Mouse (Mus musculus) CD4-positive naive resting alpha-beta T cell, adult 76 days (primary cell): ENCODE measurements around the gene Zyx. TPM values are rescaled to one million over a fixed set of nuclear protein-coding genes. Genes with fewer than 3 reads are reported as not detected.

ENCODE experiments used
- total RNA-seq: library from RNA; stranded (reverse); gene quantifications from one replicate; pipeline ENCODE4 v1.2.4, GENCODE M21; 2023

Zyx gene
- 108 TPM for total RNA-seq

DNA sequence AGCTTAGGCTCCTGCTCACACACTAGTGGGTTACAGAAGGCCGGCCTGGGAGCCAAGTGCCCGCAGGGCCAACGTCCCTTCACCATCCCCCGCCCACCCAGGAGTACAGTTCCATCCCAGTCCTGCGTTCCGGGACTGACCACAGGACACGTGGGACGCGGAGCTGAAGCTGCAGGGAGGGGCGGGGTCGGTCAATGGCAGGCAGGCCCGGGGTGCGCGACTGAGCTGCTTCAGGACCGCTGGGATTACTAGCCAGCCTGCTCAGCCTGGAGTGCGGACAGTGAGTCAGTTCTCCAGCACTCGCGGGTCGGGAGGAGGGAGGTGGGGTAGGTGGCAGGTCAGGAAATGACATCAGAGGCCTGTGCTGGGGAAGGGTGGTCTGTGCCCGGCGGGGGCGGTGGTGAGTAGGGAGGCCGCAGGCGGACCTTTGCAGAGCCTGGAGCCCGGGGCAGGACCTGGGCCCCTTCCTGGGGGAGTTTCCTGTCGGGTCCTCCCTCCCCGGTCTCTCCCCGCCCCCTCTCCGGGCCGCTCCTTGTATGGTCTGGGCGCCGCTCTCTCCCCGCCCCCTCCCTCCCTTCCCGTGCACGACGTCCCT is at the start of gene Zyx:
Gene Zyx (plus strand): TSS at position 205 of the 595 bp plus-strand sequence.

DNA sequence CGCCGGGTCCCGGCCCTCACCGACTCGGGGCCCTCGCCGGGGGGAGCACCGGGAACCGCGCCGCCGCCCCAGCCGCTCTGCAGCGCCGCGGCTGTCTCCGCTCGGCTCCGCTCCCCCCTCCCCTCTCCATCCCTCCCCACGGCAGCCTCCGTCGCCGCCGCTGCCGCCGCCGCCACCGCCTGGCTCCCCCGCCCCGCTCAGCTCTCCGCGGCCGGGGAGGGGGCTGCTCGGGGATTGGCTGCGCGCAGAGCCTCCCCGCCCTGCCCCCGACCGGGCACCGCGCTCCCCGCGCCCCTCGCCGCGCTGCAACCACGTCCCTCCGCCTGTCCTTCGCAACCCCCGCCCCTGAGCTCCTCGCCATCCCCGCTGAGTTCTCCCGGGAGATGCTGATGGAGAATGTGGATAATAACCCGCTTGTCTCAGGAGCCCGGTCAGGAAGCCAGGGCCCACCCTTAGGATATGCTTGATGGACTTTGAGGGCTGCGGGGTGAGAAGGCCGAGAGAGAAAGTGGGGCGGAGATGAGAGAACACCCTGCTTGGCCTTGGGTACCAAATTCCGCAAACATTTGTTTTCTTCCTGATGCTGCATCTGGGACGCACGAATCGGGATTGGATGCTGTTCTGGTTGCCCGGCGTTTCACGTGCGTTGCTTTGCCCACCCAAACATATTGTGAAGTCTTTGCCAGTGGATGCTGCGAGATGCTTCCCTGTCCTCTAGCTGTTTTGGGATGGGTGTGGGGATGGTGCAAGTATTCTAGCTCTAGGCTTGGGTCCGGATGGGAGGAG is 24.8 kb upstream of the Zyx start, which contains the start of gene Fam131b:
Gene Fam131b (minus strand): TSS at position 162 of the 786 bp plus-strand sequence.

DNA sequence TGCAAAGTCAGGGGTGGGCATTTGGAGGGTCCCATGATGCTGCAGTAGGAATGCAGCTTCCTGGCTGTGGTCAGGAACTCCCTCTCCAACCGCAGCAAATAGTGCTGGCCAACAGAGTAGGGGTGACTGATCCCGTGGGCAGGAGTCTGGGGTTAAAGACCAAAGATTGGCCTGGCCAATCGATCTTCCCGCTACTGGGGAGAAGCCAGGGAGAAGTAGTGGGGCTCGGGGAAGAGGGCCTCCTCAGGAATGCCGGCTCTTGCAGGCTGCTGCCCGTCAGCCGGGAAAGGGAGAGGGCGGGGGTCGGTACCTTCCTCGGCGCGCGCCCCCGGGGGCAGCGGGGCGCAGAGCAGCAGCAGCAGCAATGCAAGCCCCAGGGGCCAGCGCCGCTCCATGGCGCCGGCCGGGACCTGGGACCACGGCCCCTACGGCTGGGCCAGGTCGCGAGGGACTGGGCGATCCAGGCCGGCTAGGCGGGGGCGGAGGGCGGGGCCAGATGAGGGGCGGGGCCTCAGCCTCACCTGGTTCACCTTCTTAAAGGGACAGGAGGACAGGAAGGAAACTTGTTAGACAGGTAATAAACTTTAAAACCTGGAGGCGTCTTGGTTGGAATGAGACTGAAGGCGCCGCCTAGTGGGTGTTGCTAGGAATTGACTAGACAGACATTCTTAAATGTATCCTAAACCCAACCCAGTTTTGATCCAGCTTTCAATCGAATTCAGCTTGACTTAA is 23.6 kb downstream of the Zyx start, which contains the start of gene Epha1:
Gene Epha1 (minus strand): TSS at position 453 of the 732 bp plus-strand sequence.

DNA sequence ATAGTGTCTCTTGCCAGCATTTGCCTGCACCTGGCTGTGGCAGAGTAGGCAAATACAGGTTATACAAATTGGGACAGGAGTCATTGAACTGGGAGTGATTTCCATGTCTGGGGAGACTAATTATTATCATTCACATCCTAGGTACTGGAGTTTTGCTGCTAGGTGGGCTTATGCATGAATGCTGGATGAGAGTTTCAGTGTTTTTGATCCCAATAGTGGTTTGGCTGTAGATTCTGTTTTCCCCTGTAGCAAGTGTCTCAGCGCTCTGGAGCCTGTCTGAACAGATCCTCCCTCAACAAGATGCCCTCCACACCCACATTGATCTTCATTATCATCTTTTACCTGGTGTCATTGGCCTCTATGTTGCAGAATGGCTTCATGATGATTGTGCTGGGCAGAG is 50.5 kb downstream of the Zyx start, which contains the start of gene Tas2r143:
Gene Tas2r143 (plus strand): TSS at position 301 of the 400 bp plus-strand sequence.

DNA sequence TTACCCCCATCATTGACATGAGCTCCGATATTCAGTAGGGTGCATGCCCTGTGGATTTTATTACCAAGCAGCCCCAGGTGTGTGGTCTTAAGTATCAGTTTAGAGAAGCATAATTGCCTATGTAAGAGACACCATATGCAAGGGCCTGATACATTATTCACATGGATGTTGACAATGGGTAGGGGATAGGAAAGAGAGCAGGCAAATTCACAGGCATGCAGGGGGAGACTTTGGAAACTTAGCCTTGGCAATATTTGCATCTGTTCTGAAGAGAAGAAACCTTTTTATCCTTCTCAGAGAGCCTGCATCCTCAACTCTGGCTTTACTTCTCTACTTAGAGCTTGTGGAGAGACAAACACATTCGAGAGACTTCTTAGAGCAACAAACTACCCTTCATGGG is 55.7 kb downstream of the Zyx start, which contains the start of gene Tas2r135:
Gene Tas2r135 (plus strand): TSS at position 301 of the 400 bp plus-strand sequence.

Other genes with a start within 250 kb of the Zyx start
- not detected for gene Tas2r139, start 208.7 kb upstream of the Zyx start, total RNA-seq
- gene Tas2r144, start 134.3 kb upstream of the Zyx start, total RNA-seq, result not detected
- gene Gstk1, start 103.7 kb upstream of the Zyx start, total RNA-seq, result 8.6 TPM
- gene Tmem139, start 87.7 kb upstream of the Zyx start, total RNA-seq, result not detected
- 80.2 TPM for gene Casp2, start 84.6 kb upstream of the Zyx start, total RNA-seq
- gene Clcn1, start 62.9 kb upstream of the Zyx start, total RNA-seq, result 0.62 TPM
- gene Fam131b, start 25.0 kb upstream of the Zyx start, total RNA-seq, result not detected
- gene Epha1, start 23.6 kb downstream of the Zyx start, total RNA-seq, result not detected
- gene Tas2r143, start 50.6 kb downstream of the Zyx start, total RNA-seq, result not detected
- 0.88 TPM for gene Tas2r135, start 55.8 kb downstream of the Zyx start, total RNA-seq
- 0.64 TPM for gene Tas2r126, start 84.9 kb downstream of the Zyx start, total RNA-seq
- not detected for gene Olfr458, start 115.6 kb downstream of the Zyx start, total RNA-seq
- gene Olfr457, start 126.7 kb downstream of the Zyx start, total RNA-seq, result not detected
- not detected for gene Olfr456, start 137.6 kb downstream of the Zyx start, total RNA-seq
- gene Olfr455, start 198.0 kb downstream of the Zyx start, total RNA-seq, result not detected
- gene Tcaf3, start 248.1 kb downstream of the Zyx start, total RNA-seq, result not detected